Mouse (Mus musculus): ENCODE data around the gene Rad51d.
A peak's percentile ranks its signal among the peaks of the same experiment; 100 is the strongest.
"Not testable (repeated sequence)": the region's sequence is repeated elsewhere in the genome, so short reads cannot be mapped to it uniquely, and the experiment has no call there.

Rad51d gene

GRCm38 (mm10) chr11:82890342-82890762, at the start of gene Rad51d:
TSS of gene Rad51d (minus strand) at chr11:82890614.
- DNase-seq: peak; percentile 95

GRCm38 (mm10) chr11:82933186-82933585, 42.8 kb upstream of the Rad51d start:
- DNase-seq: no peak

- not testable (repeated sequence) for DNase-seq
Measured at GRCm38 (mm10) chr11:82931671-82932450, 41.4 kb upstream of the Rad51d start.

GRCm38 (mm10) chr11:82931161-82931560, 40.7 kb upstream of the Rad51d start:
- not testable (repeated sequence) for DNase-seq

- not testable (repeated sequence) for DNase-seq
Measured at GRCm38 (mm10) chr11:82930391-82930955, 40.1 kb upstream of the Rad51d start.

GRCm38 (mm10) chr11:82929633-82929950, 39.2 kb upstream of the Rad51d start:
- no peak for DNase-seq

GRCm38 (mm10) chr11:82928897-82929632, 38.7 kb upstream of the Rad51d start:
- DNase-seq: no peak

- DNase-seq: not testable (repeated sequence)
Measured at GRCm38 (mm10) chr11:82923910-82924309, 33.5 kb upstream of the Rad51d start.

- no peak for DNase-seq
Measured at GRCm38 (mm10) chr11:82921691-82922090, 31.3 kb upstream of the Rad51d start.

GRCm38 (mm10) chr11:82920768-82921167, 30.4 kb upstream of the Rad51d start:
- no peak for DNase-seq

- peak; percentile 70 for DNase-seq
Measured at GRCm38 (mm10) chr11:82914711-82915352, 24.4 kb upstream of the Rad51d start.

GRCm38 (mm10) chr11:82910679-82911389, 20.4 kb upstream of the Rad51d start:
- DNase-seq: no peak

GRCm38 (mm10) chr11:82910250-82910649, 19.8 kb upstream of the Rad51d start, which contains the start of gene Unc45b:
TSS of gene Unc45b (plus strand) at chr11:82910550.
- no peak for DNase-seq

- no peak for DNase-seq
Measured at GRCm38 (mm10) chr11:82908608-82908989, 18.2 kb upstream of the Rad51d start.

- DNase-seq: peak; percentile 91
Measured at GRCm38 (mm10) chr11:82907651-82908607, 17.5 kb upstream of the Rad51d start, which contains the start of gene Nle1. TSS of gene Nle1 (minus strand) at chr11:82908411.

GRCm38 (mm10) chr11:82905816-82906215, 15.4 kb upstream of the Rad51d start:
- no peak for DNase-seq

- DNase-seq: no peak
Measured at GRCm38 (mm10) chr11:82904952-82905351, 14.5 kb upstream of the Rad51d start.

- DNase-seq: peak; percentile 74
Measured at GRCm38 (mm10) chr11:82901606-82902310, 11.3 kb upstream of the Rad51d start.

GRCm38 (mm10) chr11:82899720-82900119, 9.3 kb upstream of the Rad51d start:
- no peak for DNase-seq

GRCm38 (mm10) chr11:82897478-82897877, 7.1 kb upstream of the Rad51d start:
- DNase-seq: no peak

- no peak for DNase-seq
Measured at GRCm38 (mm10) chr11:82891936-82892335, 1.5 kb upstream of the Rad51d start, which contains the start of gene Fndc8. TSS of gene Fndc8 (plus strand) at chr11:82892124.
